Mouse (Mus musculus) intestine, postnatal 0 days (tissue): ENCODE measurements around the gene Dhx40. TPM values are rescaled to one million over a fixed set of nuclear protein-coding genes. Genes with fewer than 3 reads are reported as not detected.
"Not testable (repeated sequence)": the region's sequence is repeated elsewhere in the genome, so short reads cannot be mapped to it uniquely, and the experiment has no call there.

ENCODE experiments used
- ATAC-seq: fragments of 200-750 bp; cut with Nextera tagmentation; 2 replicates; pipeline ENCODE4 v1.8.0; 2017; ENCODE audit warnings: mild to moderate bottlenecking, moderate TSS enrichment, moderate library complexity
- H3K27ac ChIP-seq: fragments of 300-500 bp; sonication (generic); 2 replicates; pipeline ENCODE4 v1.5.1; 2014; ENCODE audit warnings: mild to moderate bottlenecking, low read depth, low read length, moderate library complexity
- H3K27me3 ChIP-seq: fragments of 300-500 bp; sonication (generic); replicated peaks from 2 replicates; pipeline ENCODE4 v1.6.1; 2014; ENCODE audit warnings: low read length, mixed read lengths; ENCODE audit not compliant: control insufficient read depth, insufficient read depth
- H3K36me3 ChIP-seq: fragments of 300-500 bp; sonication (generic); 2 replicates; pipeline ENCODE4 v1.6.1; 2014; ENCODE audit warnings: mild to moderate bottlenecking, moderate library complexity; ENCODE audit not compliant: control insufficient read depth, insufficient read depth
- H3K4me1 ChIP-seq: fragments of 300-500 bp; sonication (generic); replicated peaks from 2 replicates; pipeline ENCODE4 v1.6.1; 2014; ENCODE audit warnings: antibody characterized with exemption, low read length, mixed read lengths; ENCODE audit not compliant: control insufficient read depth, insufficient read depth
- H3K4me2 ChIP-seq: fragments of 300-500 bp; sonication (generic); replicated peaks from 2 replicates; pipeline ENCODE4 v1.6.1; 2014; ENCODE audit warnings: low read depth, mild to moderate bottlenecking, moderate library complexity
- H3K4me3 ChIP-seq: fragments of 300-500 bp; sonication (generic); 2 replicates; pipeline ENCODE4 v1.5.1; 2014; ENCODE audit warnings: low read depth, low read length
- H3K9ac ChIP-seq: fragments of 300-500 bp; sonication (generic); 2 replicates; pipeline ENCODE4 v1.6.1; 2014; ENCODE audit warnings: mild to moderate bottlenecking, low read depth, low read length
- H3K9me3 ChIP-seq: fragments of 300-500 bp; sonication (generic); 2 replicates; pipeline ENCODE4 v1.6.1; 2016; ENCODE audit warnings: mixed run types; ENCODE audit not compliant: control insufficient read depth
- CTCF ChIP-seq: sonication (generic); IDR thresholded peaks from 2 replicates; pipeline ENCODE4 v1.5.1; 2016; ENCODE audit warnings: low read depth, mild to moderate bottlenecking, control low read depth, antibody characterized with exemption, moderate library complexity
- WGBS: fragments of 180-500 bp; shearing (Covaris S2); extraction: QIAGEN DNeasy Blood & Tissue Kit; methylation state at CpG from one replicate; pipeline ENCODE4 v1.1.7; 2014; 5-methylcytosine and 5-hydroxymethylcytosine counted together
- polyA plus RNA-seq: library from polyadenylated mRNA; unstranded; fragments of >200 nt; fragmentation: Nextera tagmentation; extraction: Ambion mirVana; gene quantifications from 2 replicates; pipeline ENCODE4 v1.2.1, GENCODE M21; 2015

Dhx40 gene
- polyA plus RNA-seq, 1 experiment from 2014 or later, result 8.4 TPM

- 79% methylated on average over 4 of the region's 4 CpGs for WGBS
- ATAC-seq, result no peak
- Histone ChIP-seq H3K9ac (no peak overlapping the region), H3K36me3 (peaks cover 20% of the 10 kb centered on the region; the same call in 1 of the 2 replicates), H3K4me3 (no peak overlapping the region), H3K9me3 (no peaks in the 10 kb centered on the region), H3K27ac (no peak overlapping the region), H3K4me1 (no peaks in the 10 kb centered on the region), H3K27me3 (no peaks in the 10 kb centered on the region), H3K4me2 (no peak overlapping the region)
- no peak for TF ChIP-seq CTCF
These were observed 37.7 kb downstream of the Dhx40 start for GRCm38 (mm10) chr11:86769884-86770283.

DNA sequence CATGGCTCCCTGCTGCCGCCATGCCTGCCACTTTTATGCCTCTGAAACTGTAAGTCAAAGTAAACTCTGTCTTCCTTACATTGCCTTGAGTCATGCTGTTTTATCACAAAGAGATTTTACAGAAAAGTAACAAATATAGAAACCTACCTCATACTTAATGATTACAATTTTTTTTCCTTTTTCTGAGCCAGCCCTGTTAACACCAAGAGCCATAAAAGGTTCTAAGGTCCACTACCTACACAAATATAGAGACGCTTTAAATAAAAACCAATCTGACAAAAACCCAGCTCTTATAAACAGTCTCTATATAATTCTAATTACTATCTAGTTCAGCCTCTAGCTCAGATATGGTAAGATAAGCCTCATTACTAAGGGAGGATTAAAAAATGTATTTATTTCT lies 43.0 kb downstream of the Dhx40 start:
- Histone ChIP-seq H3K27ac (0 out of 2 replicates have a peak overlapping the region, but pooled peaks have one; percentile 5), H3K9me3 (no peaks in the 10 kb centered on the region), H3K4me2 (no peak overlapping the region), H3K4me1 (no peaks in the 10 kb centered on the region), H3K9ac (no peak overlapping the region), H3K36me3 (no peaks in the 10 kb centered on the region), H3K27me3 (no peaks in the 10 kb centered on the region), H3K4me3 (no peak overlapping the region)
- no peak for TF ChIP-seq CTCF
- peak; percentile 60 for ATAC-seq
- 49% methylated on average over 2 of the region's 2 CpGs for WGBS

GRCm38 (mm10) chr11:86763127-86763526 lies 44.4 kb downstream of the Dhx40 start:
- not testable (repeated sequence) for H3K9ac ChIP-seq, ATAC-seq, H3K4me3 ChIP-seq, H3K4me2 ChIP-seq, H3K27me3 ChIP-seq, H3K36me3 ChIP-seq, H3K4me1 ChIP-seq, H3K27ac ChIP-seq, H3K9me3 ChIP-seq
- WGBS, result 94% methylated on average over 11 of the region's 11 CpGs

GRCm38 (mm10) chr11:86760357-86760756 lies 47.2 kb downstream of the Dhx40 start:
- 0 out of 2 replicates have a peak, but pooled peaks cover 4% of the 10 kb centered on the region for H3K4me1 ChIP-seq
- TF ChIP-seq CTCF, result no peak
- H3K27me3 ChIP-seq, result no peaks in the 10 kb centered on the region
- H3K4me3 ChIP-seq, result no peak overlapping the region
- no peaks in the 10 kb centered on the region for H3K9me3 ChIP-seq
- H3K27ac ChIP-seq, result no peak overlapping the region
- H3K9ac ChIP-seq, result no peak overlapping the region
- H3K4me2 ChIP-seq, result no peak overlapping the region
- ATAC-seq, result no peak
- no peaks in the 10 kb centered on the region for H3K36me3 ChIP-seq

- Histone ChIP-seq H3K4me3 (no peak overlapping the region), H3K9me3 (no peaks in the 10 kb centered on the region), H3K9ac (no peak overlapping the region), H3K27ac (no peak overlapping the region), H3K4me1 (0 out of 2 replicates have a peak, but pooled peaks cover 4% of the 10 kb centered on the region), H3K27me3 (no peaks in the 10 kb centered on the region), H3K36me3 (no peaks in the 10 kb centered on the region), H3K4me2 (no peak overlapping the region)
- WGBS, result 88% methylated on average over 2 of the region's 2 CpGs
- no peak for ATAC-seq
- no peak for TF ChIP-seq CTCF
These were observed 47.7 kb downstream of the Dhx40 start for GRCm38 (mm10) chr11:86759886-86760285.

DNA sequence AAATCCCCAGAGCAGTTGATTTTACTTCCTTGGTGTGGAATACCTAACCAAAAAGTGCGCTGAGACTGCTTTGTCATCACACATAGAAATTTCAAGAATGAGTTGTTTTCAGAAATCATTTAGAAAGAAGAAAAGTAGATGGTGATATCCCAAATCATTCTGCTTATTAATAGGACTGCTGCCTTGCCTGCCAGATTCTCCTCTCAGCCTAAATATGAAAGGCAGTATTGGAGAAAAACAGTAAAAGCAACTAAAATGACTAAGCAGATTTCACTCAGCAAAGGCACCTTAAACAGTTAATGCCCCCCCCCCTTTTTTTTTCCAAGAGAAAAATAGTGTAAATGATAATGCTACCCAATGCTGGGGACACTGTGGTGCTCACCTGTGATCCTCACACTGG lies 48.3 kb downstream of the Dhx40 start:
- H3K36me3 ChIP-seq, result no peaks in the 10 kb centered on the region
- WGBS, result 91% methylated on average over 1 of the region's 1 CpGs
- no peak overlapping the region for H3K27ac ChIP-seq
- no peak for TF ChIP-seq CTCF
- no peak overlapping the region for H3K4me2 ChIP-seq
- no peaks in the 10 kb centered on the region for H3K9me3 ChIP-seq
- no peak overlapping the region for H3K9ac ChIP-seq
- ATAC-seq, result no peak
- no peak overlapping the region for H3K4me3 ChIP-seq
- H3K4me1 ChIP-seq, result 0 out of 2 replicates have a peak, but pooled peaks cover 4% of the 10 kb centered on the region
- H3K27me3 ChIP-seq, result no peaks in the 10 kb centered on the region

GRCm38 (mm10) chr11:86758559-86758958 lies 49.0 kb downstream of the Dhx40 start:
- WGBS, result 19% methylated on average over 6 of the region's 6 CpGs
- no peaks in the 10 kb centered on the region for H3K27me3 ChIP-seq
- no peaks in the 10 kb centered on the region for H3K36me3 ChIP-seq
- H3K27ac ChIP-seq, result peak overlapping the region; percentile 98
- H3K4me2 ChIP-seq, result peak overlapping the region; percentile 77
- no peak for ATAC-seq
- no peak for TF ChIP-seq CTCF
- peak overlapping the region; percentile 85 for H3K4me3 ChIP-seq
- 0 out of 2 replicates have a peak, but pooled peaks cover 4% of the 10 kb centered on the region for H3K4me1 ChIP-seq
- H3K9ac ChIP-seq, result peak overlapping the region; percentile 92
- H3K9me3 ChIP-seq, result no peaks in the 10 kb centered on the region
